9 mouse cellular contexts compared by ENCODE assay signal in genomic region chr16:10366240-10367217, GRCm38 (mm10). TPM values are rescaled to one million over a fixed set of nuclear protein-coding genes. Genes with fewer than 3 reads are reported as not detected.
DNase-seq lines count a peak whose midpoint lies in the region; ATAC-seq and TF ChIP-seq lines count a peak whose summit lies in the region.
"Had no signal": no experiment of that assay in that cellular context is flagged by ENCODE, and none has a peak within 500 bp of the region (broad histone marks: within the 10 kb centered on the region; RNA-seq: fewer than 3 reads in every experiment).

No protein-coding gene starts in this region.

- no peaks in the 10 kb centered on the region for H3K36me3 ChIP-seq in heart, embryonic 13.5 days
- H3K36me3 ChIP-seq in heart, embryonic 11.5 days (ENCODE audit: control insufficient read depth, insufficient read depth, low read length), result no peaks in the 10 kb centered on the region
- H3K36me3 ChIP-seq in hindbrain, embryonic 13.5 days, result no peaks in the 10 kb centered on the region
- H3K36me3 ChIP-seq in lung, embryonic 14.5 days (ENCODE audit: insufficient read depth), result no peaks in the 10 kb centered on the region
- no peaks in the 10 kb centered on the region for H3K36me3 ChIP-seq in stomach, embryonic 16.5 days (ENCODE audit: control insufficient read depth, insufficient read depth, low read length)

- no peaks in the 10 kb centered on the region for H3K27me3 ChIP-seq in heart, embryonic 13.5 days (replicated peaks)
- H3K27me3 ChIP-seq in heart, embryonic 11.5 days (ENCODE audit: control insufficient read depth, insufficient read depth, low read length), result no peaks in the 10 kb centered on the region
- no peaks in the 10 kb centered on the region for H3K27me3 ChIP-seq in hindbrain, embryonic 13.5 days
- H3K27me3 ChIP-seq in lung, embryonic 14.5 days (ENCODE audit: insufficient read depth, low read length), result no peaks in the 10 kb centered on the region
- H3K27me3 ChIP-seq in stomach, embryonic 16.5 days (ENCODE audit: control insufficient read depth, insufficient read depth, low read length), result no peaks in the 10 kb centered on the region

- peaks cover 29% of the 10 kb centered on the region for H3K4me1 ChIP-seq in heart, embryonic 13.5 days
- H3K4me1 ChIP-seq in heart, embryonic 11.5 days (ENCODE audit: control insufficient read depth, insufficient read depth, low read length), result no peaks in the 10 kb centered on the region
- H3K4me1 ChIP-seq in hindbrain, embryonic 13.5 days (replicated peaks), result peaks cover 15% of the 10 kb centered on the region
- peaks cover 12% of the 10 kb centered on the region for H3K4me1 ChIP-seq in lung, embryonic 14.5 days (ENCODE audit: insufficient read depth)
- peaks cover 14% of the 10 kb centered on the region for H3K4me1 ChIP-seq in stomach, embryonic 16.5 days (ENCODE audit: control insufficient read depth, insufficient read depth, low read length)

- no peak overlapping the region for H3K4me3 ChIP-seq in heart, embryonic 13.5 days
- no peak overlapping the region for H3K4me3 ChIP-seq in heart, embryonic 11.5 days (ENCODE audit: low read depth, low read length)
- H3K4me3 ChIP-seq in hindbrain, embryonic 13.5 days, result no peak overlapping the region
- H3K4me3 ChIP-seq in lung, embryonic 14.5 days (ENCODE audit: low read depth, low read length), result no peak overlapping the region
- no peak overlapping the region for H3K4me3 ChIP-seq in stomach, embryonic 16.5 days (replicated peaks; ENCODE audit: low read length)
- H3K4me3 ChIP-seq: erythroblast, embryonic 14.5 days had no signal

- TF ChIP-seq POLR2A in brain, embryonic 14.5 days (IDR thresholded peaks at IDR 0.05; ENCODE audit: borderline replicate concordance, extremely low read depth, insufficient read depth, insufficient read length, poor library complexity, severe bottlenecking), result no peak

- H3K27ac ChIP-seq in heart, embryonic 13.5 days (replicated peaks), result peak overlapping the region; percentile 48; the same call in 1 of the 2 replicates
- H3K27ac ChIP-seq in heart, embryonic 11.5 days (ENCODE audit: low read depth, low read length), result no peak overlapping the region
- H3K27ac ChIP-seq in hindbrain, embryonic 13.5 days, result peak overlapping the region; percentile 44
- peak overlapping the region; percentile 86 for H3K27ac ChIP-seq in lung, embryonic 14.5 days (ENCODE audit: low read depth)
- peak overlapping the region; percentile 86 for H3K27ac ChIP-seq in stomach, embryonic 16.5 days (ENCODE audit: low read length)

- H3K4me2 ChIP-seq in heart, embryonic 13.5 days, result no peak overlapping the region
- H3K4me2 ChIP-seq in heart, embryonic 11.5 days, result no peak overlapping the region
- no peak overlapping the region for H3K4me2 ChIP-seq in hindbrain, embryonic 13.5 days
- no peak overlapping the region for H3K4me2 ChIP-seq in lung, embryonic 14.5 days
- no peak overlapping the region for H3K4me2 ChIP-seq in stomach, embryonic 16.5 days (ENCODE audit: low read depth, low read length)

- ATAC-seq in heart, embryonic 13.5 days (ENCODE audit: extremely low read depth, insufficient number of reproducible peaks, low FRiP score, low TSS enrichment), result no peak
- ATAC-seq in heart, embryonic 11.5 days (replicated peaks; ENCODE audit: insufficient number of reproducible peaks, low FRiP score, low TSS enrichment), result no peak
- peak; percentile 80 for ATAC-seq in hindbrain, embryonic 13.5 days (ENCODE audit: low FRiP score)
- ATAC-seq in lung, embryonic 14.5 days (ENCODE audit: insufficient read depth), result peak; percentile 75
- ATAC-seq in stomach, embryonic 16.5 days (ENCODE audit: insufficient read depth, low FRiP score), result peak; percentile 72; the same call in 1 of the 2 replicates

- no peak overlapping the region for H3K9ac ChIP-seq in heart, embryonic 13.5 days
- H3K9ac ChIP-seq in heart, embryonic 11.5 days (ENCODE audit: low read depth, low read length), result no peak overlapping the region
- H3K9ac ChIP-seq in hindbrain, embryonic 13.5 days, result no peak overlapping the region
- H3K9ac ChIP-seq in lung, embryonic 14.5 days, result no peak overlapping the region
- H3K9ac ChIP-seq in stomach, embryonic 16.5 days (ENCODE audit: low read length), result 0 out of 2 replicates have a peak overlapping the region, but pooled peaks have one; percentile 1

- 69% methylated on average over 14 of the region's 14 CpGs for WGBS in heart, embryonic 13.5 days
- WGBS in heart, embryonic 11.5 days (ENCODE audit: insufficient replicate concordance), result 67% methylated on average over 14 of the region's 14 CpGs
- 81% methylated on average over 14 of the region's 14 CpGs for WGBS in hindbrain, embryonic 13.5 days
- 62% methylated on average over 14 of the region's 14 CpGs for WGBS in lung, embryonic 14.5 days
- WGBS in stomach, embryonic 16.5 days, result 64% methylated on average over 14 of the region's 14 CpGs

- DNase-seq in 3134 (ENCODE audit: extremely low read depth, insufficient read length, low spot score), result peak; percentile 98
- peak; percentile 88 for DNase-seq in brain, embryonic 14.5 days (ENCODE audit: low read depth)
- peak; percentile 77 for DNase-seq in lung, embryonic 14.5 days
- DNase-seq in urinary bladder, adult 18-20 months (ENCODE audit: low spot score in 2 of 2), result no peak

- H3K9me3 ChIP-seq in heart, embryonic 13.5 days, result no peaks in the 10 kb centered on the region
- no peaks in the 10 kb centered on the region for H3K9me3 ChIP-seq in heart, embryonic 11.5 days (replicated peaks; ENCODE audit: control insufficient read depth, low read length)
- H3K9me3 ChIP-seq in hindbrain, embryonic 13.5 days, result no peaks in the 10 kb centered on the region
- H3K9me3 ChIP-seq in lung, embryonic 14.5 days (ENCODE audit: low read depth, low read length), result no peaks in the 10 kb centered on the region
- H3K9me3 ChIP-seq in stomach, embryonic 16.5 days (replicated peaks; ENCODE audit: control insufficient read depth, low read length), result no peaks in the 10 kb centered on the region

- no peak for TF ChIP-seq CTCF in brain, embryonic 14.5 days (IDR thresholded peaks at IDR 0.05; ENCODE audit: borderline replicate concordance, extremely low read depth, insufficient read depth, insufficient read length)
- no peak for TF ChIP-seq CTCF in lung, embryonic 14.5 days (IDR thresholded peaks at IDR 0.05; ENCODE audit: low read depth)

RNA-seq across cellular contexts. Expression of gene Tekt5, which starts 28.8 kb away (rescaled TPM):
- 0.13 and 0.33 TPM in 2 replicates for polyA plus RNA-seq in heart, embryonic 13.5 days (2015; fragmentation: Nextera tagmentation; extraction: Ambion mirVana)
- polyA plus RNA-seq in heart, embryonic 11.5 days (2014; fragmentation: Nextera tagmentation; extraction: Ambion mirVana), result 0.17 and 0.23 TPM in 2 replicates
- polyA plus RNA-seq in brain, embryonic 14.5 days (2012; rRNA removed), result 3.8 and 6.5 TPM in 2 replicates
- polyA plus RNA-seq in hindbrain, embryonic 13.5 days (2015; fragmentation: Nextera tagmentation; extraction: Ambion mirVana), result 5.4 and 6.0 TPM in 2 replicates
- 0.67 and 1.2 TPM in 2 replicates for polyA plus RNA-seq in lung, embryonic 14.5 days (2014; fragmentation: Nextera tagmentation; extraction: Ambion mirVana)
- 1.7 and 2.0 TPM in 2 replicates for polyA plus RNA-seq in stomach, embryonic 16.5 days (2015; fragmentation: Nextera tagmentation; extraction: Ambion mirVana)
- polyA plus RNA-seq: erythroblast, embryonic 14.5 days had no signal

RNA-seq across cellular contexts. Expression of gene Nubp1, which starts 45.2 kb away (rescaled TPM):
- polyA plus RNA-seq in heart, embryonic 13.5 days (2015; fragmentation: Nextera tagmentation; extraction: Ambion mirVana), result 36.6 and 37.1 TPM in 2 replicates
- 47.2 and 49.8 TPM in 2 replicates for polyA plus RNA-seq in heart, embryonic 11.5 days (2014; fragmentation: Nextera tagmentation; extraction: Ambion mirVana)
- polyA plus RNA-seq in brain, embryonic 14.5 days (2012; rRNA removed), result 43.1 and 50.7 TPM in 2 replicates
- 45.3 and 49.2 TPM in 2 replicates for polyA plus RNA-seq in hindbrain, embryonic 13.5 days (2015; fragmentation: Nextera tagmentation; extraction: Ambion mirVana)
- 82.8 and 83.6 TPM in 2 replicates for polyA plus RNA-seq in lung, embryonic 14.5 days (2014; fragmentation: Nextera tagmentation; extraction: Ambion mirVana)
- 45.5 and 47.7 TPM in 2 replicates for polyA plus RNA-seq in stomach, embryonic 16.5 days (2015; fragmentation: Nextera tagmentation; extraction: Ambion mirVana)

RNA-seq across cellular contexts. Expression of gene Emp2, which starts 52.8 kb away (rescaled TPM):
- polyA plus RNA-seq in heart, embryonic 13.5 days (2015; fragmentation: Nextera tagmentation; extraction: Ambion mirVana), result 23.3 and 23.9 TPM in 2 replicates
- polyA plus RNA-seq in heart, embryonic 11.5 days (2014; fragmentation: Nextera tagmentation; extraction: Ambion mirVana), result 21.9 and 24.7 TPM in 2 replicates
- 6.8 and 9.9 TPM in 2 replicates for polyA plus RNA-seq in brain, embryonic 14.5 days (2012; rRNA removed)
- 7.4 and 7.8 TPM in 2 replicates for polyA plus RNA-seq in hindbrain, embryonic 13.5 days (2015; fragmentation: Nextera tagmentation; extraction: Ambion mirVana)
- 38.3 and 44.6 TPM in 2 replicates for polyA plus RNA-seq in lung, embryonic 14.5 days (2014; fragmentation: Nextera tagmentation; extraction: Ambion mirVana)
- 83.5 and 110 TPM in 2 replicates for polyA plus RNA-seq in stomach, embryonic 16.5 days (2015; fragmentation: Nextera tagmentation; extraction: Ambion mirVana)
- polyA plus RNA-seq: erythroblast, embryonic 14.5 days had no signal

Comparison
In these comparisons a context has a peak if more than half of its experiments do, and no peak if none do; other contexts are left out.
1. ATAC-seq: peak in hindbrain, embryonic 13.5 days (single experiment), lung, embryonic 14.5 days (single experiment) and stomach, embryonic 16.5 days (single experiment); none in heart, embryonic 13.5 days (single experiment) and heart, embryonic 11.5 days (single experiment).
2. DNase-seq: peak in 3134 (single experiment), brain, embryonic 14.5 days (single experiment) and lung, embryonic 14.5 days (single experiment); none in urinary bladder, adult 18-20 months (0 of 2).